Mouse (Mus musculus) hindbrain, postnatal 0 days (tissue): ENCODE results near the gene Pknox2. TPM values are rescaled to one million over a fixed set of nuclear protein-coding genes. Genes with fewer than 3 reads are reported as not detected.

Experiments
- ATAC-seq: fragments of 200-750 bp; cut with Nextera tagmentation; 2 replicates; pipeline ENCODE4 v1.8.0; 2017; ENCODE audit warnings: mild to moderate bottlenecking, moderate TSS enrichment, moderate library complexity
- DNase-seq: peaks from one replicate; pipeline ENCODE4 v3.0.0-alpha.2; 2015; ENCODE audit warnings: low spot score
- H3K27ac ChIP-seq: fragments of 300-500 bp; sonication (generic); 2 replicates; pipeline ENCODE4 v1.5.1; 2014; ENCODE audit warnings: mild to moderate bottlenecking
- H3K27me3 ChIP-seq: fragments of 300-500 bp; sonication (generic); 2 replicates; pipeline ENCODE4 v1.6.1; 2014; ENCODE audit warnings: low read length, mixed read lengths; ENCODE audit not compliant: insufficient read depth
- H3K36me3 ChIP-seq: fragments of 300-500 bp; sonication (generic); 2 replicates; pipeline ENCODE4 v1.6.1; 2014; ENCODE audit warnings: low read length, mixed read lengths; ENCODE audit not compliant: insufficient read depth
- H3K4me1 ChIP-seq: fragments of 300-500 bp; sonication (generic); 2 replicates; pipeline ENCODE4 v1.6.1; 2014; ENCODE audit warnings: antibody characterized with exemption, low read length, mixed read lengths; ENCODE audit not compliant: insufficient read depth
- H3K4me2 ChIP-seq: fragments of 300-500 bp; sonication (generic); 2 replicates; pipeline ENCODE4 v1.6.1; 2014; ENCODE audit warnings: low read depth, mild to moderate bottlenecking, low read length, moderate library complexity, mixed read lengths
- H3K4me3 ChIP-seq: fragments of 300-500 bp; sonication (generic); 2 replicates; pipeline ENCODE4 v1.5.1; 2014; ENCODE audit warnings: low read length
- H3K9ac ChIP-seq: fragments of 300-500 bp; sonication (generic); replicated peaks from 2 replicates; pipeline ENCODE4 v1.6.1; 2014; ENCODE audit warnings: mild to moderate bottlenecking, low read length, moderate library complexity, mixed read lengths
- H3K9me3 ChIP-seq: fragments of 300-500 bp; sonication (generic); 2 replicates; pipeline ENCODE4 v1.6.1; 2016; ENCODE audit warnings: low read length, mixed read lengths
- CTCF ChIP-seq: IDR thresholded peaks from 2 replicates; pipeline ENCODE4 v1.5.1; 2016; ENCODE audit warnings: antibody characterized with exemption, control low read depth, low read depth
- WGBS: fragments of 180-500 bp; shearing (Covaris S2); extraction: QIAGEN DNeasy Blood & Tissue Kit; methylation state at CpG from one replicate; pipeline ENCODE4 v1.1.7; 2014; 5-methylcytosine and 5-hydroxymethylcytosine counted together
- polyA plus RNA-seq: library from polyadenylated mRNA; unstranded; fragments of >200 nt; fragmentation: Nextera tagmentation; extraction: Ambion mirVana; gene quantifications from 2 replicates; pipeline ENCODE4 v1.2.1, GENCODE M21; 2015
- total RNA-seq: library from RNA; depleted of rRNA; stranded (reverse); fragments of >200 nt; gene quantifications from 2 replicates; pipeline ENCODE4 v1.2.3, GENCODE M21; 2014

Pknox2 gene
- total and polyA plus RNA-seq, 2 experiments from 2014 or later = 22.2 to 23.5 TPM

- no peak for TF ChIP-seq CTCF
- WGBS = 33% methylated on average over 12 of the region's 12 CpGs
- DNase-seq (peak; percentile 30), ATAC-seq (no peak)
- Histone ChIP-seq H3K9me3 (no peaks in the 10 kb centered on the region), H3K4me2 (peak overlapping the region; percentile 90), H3K9ac (peak overlapping the region; percentile 48; the same call in 1 of the 2 replicates), H3K4me1 (peaks cover 11% of the 10 kb centered on the region), H3K27ac (peak overlapping the region; percentile 97), H3K4me3 (peak overlapping the region; percentile 89), H3K27me3 (no peaks in the 10 kb centered on the region), H3K36me3 (no peaks in the 10 kb centered on the region)
Measured at GRCm38 (mm10) chr9:37143046-37143931, 3.9 kb downstream of the Pknox2 start.

- Histone ChIP-seq H3K36me3 (no peaks in the 10 kb centered on the region), H3K9me3 (no peaks in the 10 kb centered on the region), H3K4me2 (no peak overlapping the region), H3K27ac (peak overlapping the region; percentile 32; the same call in 1 of the 2 replicates), H3K27me3 (no peaks in the 10 kb centered on the region), H3K4me1 (peaks cover 11% of the 10 kb centered on the region), H3K9ac (no peak overlapping the region), H3K4me3 (no peak overlapping the region)
- 25% methylated on average over 4 of the region's 4 CpGs for WGBS
- ATAC-seq (no peak), DNase-seq (no peak)
- no peak for TF ChIP-seq CTCF
Measured at GRCm38 (mm10) chr9:37142107-37142506, 5.1 kb downstream of the Pknox2 start.

- TF ChIP-seq CTCF = no peak
- no peak overlapping the region for H3K4me2 ChIP-seq
- no peak overlapping the region for H3K9ac ChIP-seq
- DNase-seq = no peak
- no peaks in the 10 kb centered on the region for H3K9me3 ChIP-seq
- no peak for ATAC-seq
- no peaks in the 10 kb centered on the region for H3K27me3 ChIP-seq
- no peak overlapping the region for H3K27ac ChIP-seq
- no peak overlapping the region for H3K4me3 ChIP-seq
- peaks cover 11% of the 10 kb centered on the region for H3K4me1 ChIP-seq
- WGBS = 48% methylated on average over 5 of the region's 5 CpGs
- no peaks in the 10 kb centered on the region for H3K36me3 ChIP-seq
Measured at GRCm38 (mm10) chr9:37140464-37141181, 6.6 kb downstream of the Pknox2 start.

- H3K9ac ChIP-seq = no peak overlapping the region
- no peak overlapping the region for H3K4me3 ChIP-seq
- ATAC-seq (peak; percentile 16; the same call in 1 of the 2 replicates), DNase-seq (no peak)
- H3K36me3 ChIP-seq = no peaks in the 10 kb centered on the region
- H3K4me2 ChIP-seq = 0 out of 2 replicates have a peak overlapping the region, but pooled peaks have one; percentile 10
- no peaks in the 10 kb centered on the region for H3K9me3 ChIP-seq
- TF ChIP-seq CTCF = no peak
- peaks cover 11% of the 10 kb centered on the region for H3K4me1 ChIP-seq
- WGBS = 23% methylated on average over 8 of the region's 8 CpGs
- no peaks in the 10 kb centered on the region for H3K27me3 ChIP-seq
- H3K27ac ChIP-seq = no peak overlapping the region
Measured at GRCm38 (mm10) chr9:37139514-37139913, 7.7 kb downstream of the Pknox2 start.

GRCm38 (mm10) chr9:37138883-37139282, 8.3 kb downstream of the Pknox2 start:
- H3K4me3 ChIP-seq = no peak overlapping the region
- ATAC-seq (no peak), DNase-seq (no peak)
- H3K4me2 ChIP-seq = no peak overlapping the region
- no peak overlapping the region for H3K9ac ChIP-seq
- no peak for TF ChIP-seq CTCF
- H3K27me3 ChIP-seq = no peaks in the 10 kb centered on the region
- no peak overlapping the region for H3K27ac ChIP-seq
- WGBS = 49% methylated on average over 4 of the region's 4 CpGs
- peaks cover 8% of the 10 kb centered on the region for H3K4me1 ChIP-seq
- H3K36me3 ChIP-seq = no peaks in the 10 kb centered on the region
- H3K9me3 ChIP-seq = no peaks in the 10 kb centered on the region

GRCm38 (mm10) chr9:37136340-37136739, 10.9 kb downstream of the Pknox2 start:
- TF ChIP-seq CTCF = no peak
- Histone ChIP-seq H3K27me3 (no peaks in the 10 kb centered on the region), H3K4me2 (no peak overlapping the region), H3K4me3 (no peak overlapping the region), H3K27ac (no peak overlapping the region), H3K9ac (no peak overlapping the region), H3K4me1 (no peaks in the 10 kb centered on the region), H3K36me3 (no peaks in the 10 kb centered on the region), H3K9me3 (no peaks in the 10 kb centered on the region)
- 51% methylated on average over 13 of the region's 13 CpGs for WGBS
- DNase-seq (no peak), ATAC-seq (no peak)

GRCm38 (mm10) chr9:37133495-37133894, 13.7 kb downstream of the Pknox2 start:
- Histone ChIP-seq H3K4me3 (no peak overlapping the region), H3K27me3 (no peaks in the 10 kb centered on the region), H3K9me3 (no peaks in the 10 kb centered on the region), H3K27ac (no peak overlapping the region), H3K9ac (no peak overlapping the region), H3K4me2 (no peak overlapping the region), H3K36me3 (no peaks in the 10 kb centered on the region), H3K4me1 (no peaks in the 10 kb centered on the region)
- DNase-seq (no peak), ATAC-seq (no peak)
- no peak for TF ChIP-seq CTCF
- 83% methylated on average over 7 of the region's 7 CpGs for WGBS
